Mouse (Mus musculus): Measurements from ENCODE around the gene Rnf216. TPM values are rescaled to one million over a fixed set of nuclear protein-coding genes. Genes with fewer than 3 reads are reported as not detected.
"Not testable (repeated sequence)": the region's sequence is repeated elsewhere in the genome, so short reads cannot be mapped to it uniquely, and the experiment has no call there.

The Rnf216 gene
- polyA plus RNA-seq (2016; fragmentation: Nextera tagmentation; extraction: Ambion mirVana): 52.3 and 54.8 TPM in 2 replicates

GRCm38 (mm10) chr5:143112281-143113246 lies at the start of gene Rnf216:
Rnf216 (minus strand) TSS chr5:143112994.
- WGBS: under 1% methylated on average over 94 of the region's 110 CpGs
- Histone ChIP-seq H3K9ac (peak within 1 kb of the TSS; percentile 86), H3K27ac (peak within 1 kb of the TSS; percentile 94), H3K4me2 (peak within 1 kb of the TSS; percentile 92), H3K36me3 (replicated peaks) (no peaks in the 10 kb centered on the region), H3K27me3 (no peaks in the 10 kb centered on the region), H3K4me1 (peaks cover 10% of the 10 kb centered on the region), H3K4me3 (replicated peaks) (peak within 1 kb of the TSS; percentile 96), H3K9me3 (no peaks in the 10 kb centered on the region)
- ATAC-seq (ENCODE audit: low FRiP score): peak; percentile 96

GRCm38 (mm10) chr5:143155534-143155933 lies 42.7 kb upstream of the Rnf216 start:
- Histone ChIP-seq H3K27me3 (peaks cover 47% of the 10 kb centered on the region), H3K9ac (no peak overlapping the region), H3K27ac (no peak overlapping the region), H3K4me1 (no peaks in the 10 kb centered on the region; the same call in 1 of the 2 replicates), H3K4me3 (replicated peaks) (no peak overlapping the region), H3K36me3 (replicated peaks) (no peaks in the 10 kb centered on the region), H3K4me2 (no peak overlapping the region), H3K9me3 (peaks cover 3% of the 10 kb centered on the region; the same call in 1 of the 2 replicates)
- WGBS: 93% methylated on average over 3 of the region's 3 CpGs
- ATAC-seq (ENCODE audit: low FRiP score): no peak

- Histone ChIP-seq H3K9me3 (peaks cover 8% of the 10 kb centered on the region; the same call in 1 of the 2 replicates), H3K4me3 (replicated peaks) (no peak overlapping the region), H3K36me3 (replicated peaks) (no peaks in the 10 kb centered on the region), H3K27me3 (peaks cover 32% of the 10 kb centered on the region), H3K27ac (no peak overlapping the region), H3K4me1 (no peaks in the 10 kb centered on the region; the same call in 1 of the 2 replicates), H3K4me2 (no peak overlapping the region), H3K9ac (no peak overlapping the region)
- WGBS: 93% methylated on average over 10 of the region's 10 CpGs
- ATAC-seq (ENCODE audit: low FRiP score): no peak
Observed at GRCm38 (mm10) chr5:143153756-143154155, 41.0 kb upstream of the Rnf216 start.

GRCm38 (mm10) chr5:143150044-143150443 lies 37.2 kb upstream of the Rnf216 start:
- Histone ChIP-seq H3K4me2 (no peak overlapping the region), H3K9me3 (peaks cover 8% of the 10 kb centered on the region; the same call in 1 of the 2 replicates), H3K9ac (no peak overlapping the region), H3K4me3 (replicated peaks) (no peak overlapping the region), H3K4me1 (no peaks in the 10 kb centered on the region), H3K27me3 (peaks cover 4% of the 10 kb centered on the region; the same call in 1 of the 2 replicates), H3K27ac (no peak overlapping the region), H3K36me3 (replicated peaks) (no peaks in the 10 kb centered on the region)
- 82% methylated on average over 2 of the region's 2 CpGs for WGBS
- ATAC-seq (ENCODE audit: low FRiP score): no peak

- H3K27ac ChIP-seq: no peak overlapping the region
- H3K36me3 ChIP-seq (replicated peaks): no peaks in the 10 kb centered on the region
- no peak overlapping the region for H3K9ac ChIP-seq
- WGBS: 97% methylated on average over 2 of the region's 2 CpGs
- no peak for ATAC-seq (ENCODE audit: low FRiP score)
- no peaks in the 10 kb centered on the region; the same call in 1 of the 2 replicates for H3K27me3 ChIP-seq
- no peaks in the 10 kb centered on the region for H3K4me1 ChIP-seq
- H3K4me2 ChIP-seq: no peak overlapping the region
- peaks cover 8% of the 10 kb centered on the region; the same call in 1 of the 2 replicates for H3K9me3 ChIP-seq
- H3K4me3 ChIP-seq (replicated peaks): no peak overlapping the region
Observed at GRCm38 (mm10) chr5:143149536-143149935, 36.7 kb upstream of the Rnf216 start.

- WGBS: 93% methylated on average over 5 of the region's 5 CpGs
- H3K27ac ChIP-seq: no peak overlapping the region
- no peak overlapping the region for H3K4me2 ChIP-seq
- no peak overlapping the region for H3K9ac ChIP-seq
- H3K9me3 ChIP-seq: peaks cover 8% of the 10 kb centered on the region; the same call in 1 of the 2 replicates
- H3K4me1 ChIP-seq: no peaks in the 10 kb centered on the region
- ATAC-seq (ENCODE audit: low FRiP score): no peak
- H3K4me3 ChIP-seq (replicated peaks): no peak overlapping the region
- H3K36me3 ChIP-seq (replicated peaks): no peaks in the 10 kb centered on the region
- H3K27me3 ChIP-seq: no peaks in the 10 kb centered on the region; the same call in 1 of the 2 replicates
Observed at GRCm38 (mm10) chr5:143148661-143149060, 35.9 kb upstream of the Rnf216 start.

- Histone ChIP-seq H3K9me3 (peaks cover 8% of the 10 kb centered on the region; the same call in 1 of the 2 replicates), H3K9ac (no peak within 1 kb of the TSS), H3K4me1 (no peaks in the 10 kb centered on the region), H3K36me3 (replicated peaks) (no peaks in the 10 kb centered on the region), H3K4me2 (no peak within 1 kb of the TSS), H3K27me3 (no peaks in the 10 kb centered on the region; the same call in 1 of the 2 replicates), H3K4me3 (replicated peaks) (no peak within 1 kb of the TSS), H3K27ac (no peak within 1 kb of the TSS)
- 81% methylated on average over 3 of the region's 3 CpGs for WGBS
- no peak for ATAC-seq (ENCODE audit: low FRiP score)
Observed at GRCm38 (mm10) chr5:143147481-143147880, 34.7 kb upstream of the Rnf216 start, which contains the start of gene Olfr718-ps1. Olfr718-ps1 (minus strand) TSS chr5:143147581.

- Histone ChIP-seq H3K9ac (no peak overlapping the region), H3K9me3 (no peaks in the 10 kb centered on the region), H3K36me3 (replicated peaks) (no peaks in the 10 kb centered on the region), H3K27ac (no peak overlapping the region), H3K4me1 (no peaks in the 10 kb centered on the region), H3K4me3 (replicated peaks) (no peak overlapping the region), H3K4me2 (no peak overlapping the region), H3K27me3 (no peaks in the 10 kb centered on the region)
- 90% methylated on average over 13 of the region's 13 CpGs for WGBS
- ATAC-seq (ENCODE audit: low FRiP score): no peak
Observed at GRCm38 (mm10) chr5:143137580-143137979, 24.8 kb upstream of the Rnf216 start.

- WGBS: 94% methylated on average over 7 of the region's 7 CpGs
- H3K4me1 ChIP-seq: no peaks in the 10 kb centered on the region
- H3K27me3 ChIP-seq: no peaks in the 10 kb centered on the region
- H3K27ac ChIP-seq: no peak overlapping the region
- no peak overlapping the region for H3K4me3 ChIP-seq (replicated peaks)
- no peaks in the 10 kb centered on the region for H3K9me3 ChIP-seq
- H3K36me3 ChIP-seq (replicated peaks): no peaks in the 10 kb centered on the region
- H3K4me2 ChIP-seq: no peak overlapping the region
- H3K9ac ChIP-seq: no peak overlapping the region
- ATAC-seq (ENCODE audit: low FRiP score): no peak
Observed at GRCm38 (mm10) chr5:143135042-143135441, 22.2 kb upstream of the Rnf216 start.

- H3K9ac ChIP-seq; H3K4me3 ChIP-seq (replicated peaks); H3K27me3 ChIP-seq; H3K4me2 ChIP-seq; H3K27ac ChIP-seq; H3K36me3 ChIP-seq (replicated peaks); H3K4me1 ChIP-seq; H3K9me3 ChIP-seq; ATAC-seq (ENCODE audit: low FRiP score): not testable (repeated sequence)
- 80% methylated on average over 4 of the region's 6 CpGs for WGBS
Observed at GRCm38 (mm10) chr5:143134216-143135010, 21.6 kb upstream of the Rnf216 start.

GRCm38 (mm10) chr5:143132935-143133514 lies 20.2 kb upstream of the Rnf216 start:
- H3K4me2 ChIP-seq: no peak overlapping the region
- no peaks in the 10 kb centered on the region for H3K4me1 ChIP-seq
- no peak overlapping the region for H3K4me3 ChIP-seq (replicated peaks)
- peaks cover 3% of the 10 kb centered on the region; the same call in 1 of the 2 replicates for H3K9me3 ChIP-seq
- no peak overlapping the region for H3K9ac ChIP-seq
- H3K36me3 ChIP-seq (replicated peaks): no peaks in the 10 kb centered on the region
- no peak overlapping the region for H3K27ac ChIP-seq
- 89% methylated on average over 13 of the region's 13 CpGs for WGBS
- ATAC-seq (ENCODE audit: low FRiP score): no peak
- H3K27me3 ChIP-seq: no peaks in the 10 kb centered on the region
